Mouse (Mus musculus): Measurements from ENCODE around the gene Arpc3. TPM values are rescaled to one million over a fixed set of nuclear protein-coding genes. Genes with fewer than 3 reads are reported as not detected.
A peak's percentile ranks its signal among the peaks of the same experiment; 100 is the strongest.
"Not testable (repeated sequence)": the region's sequence is repeated elsewhere in the genome, so short reads cannot be mapped to it uniquely, and the experiment has no call there.

Gene Arpc3
- polyA plus RNA-seq, 1 experiment from 2014 or later, result 122 TPM

- DNase-seq (ENCODE audit: low spot score), result no peak
- no peak overlapping the region for H3K9ac ChIP-seq (ENCODE audit: low read depth, low read length)
- no peaks in the 10 kb centered on the region for H3K27me3 ChIP-seq (replicated peaks; ENCODE audit: control insufficient read depth, insufficient read depth, low read length)
- ATAC-seq (replicated peaks; ENCODE audit: low FRiP score), result no peak
- peaks cover 38% of the 10 kb centered on the region for H3K36me3 ChIP-seq (ENCODE audit: control insufficient read depth, insufficient read depth, low read length)
- no peaks in the 10 kb centered on the region for H3K4me1 ChIP-seq (replicated peaks; ENCODE audit: control insufficient read depth, insufficient read depth, low read length)
- H3K9me3 ChIP-seq (ENCODE audit: control insufficient read depth, low read length), result no peaks in the 10 kb centered on the region
- no peak overlapping the region for H3K4me2 ChIP-seq
- no peak overlapping the region for H3K27ac ChIP-seq (ENCODE audit: low read depth, low read length)
- 87% methylated on average over 5 of the region's 5 CpGs for WGBS
- no peak overlapping the region for H3K4me3 ChIP-seq (ENCODE audit: low read depth, low read length)
Observed at GRCm38 (mm10) chr5:122402772-122403171, 11.1 kb downstream of the Arpc3 start.

DNA sequence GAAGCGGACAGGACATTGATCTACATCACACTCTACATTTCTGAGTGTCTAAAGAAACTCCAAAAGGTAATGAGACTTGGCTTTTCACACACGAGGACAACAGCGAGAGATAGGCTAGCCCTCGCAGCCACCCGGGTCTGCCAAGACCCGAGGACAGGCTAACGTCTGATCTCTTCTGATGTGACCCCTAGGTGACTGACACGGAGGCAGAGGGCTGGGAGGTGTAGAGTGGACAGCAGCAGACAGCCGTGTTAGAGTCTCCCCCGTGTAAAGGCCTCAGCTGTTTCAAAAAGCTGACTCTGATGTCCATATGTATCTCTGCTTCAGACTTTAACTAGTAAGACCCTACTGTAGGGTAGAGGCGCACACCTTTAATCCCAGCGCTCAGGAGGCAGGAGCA lies 11.7 kb downstream of the Arpc3 start:
- Histone ChIP-seq H3K27me3 (replicated peaks; ENCODE audit: control insufficient read depth, insufficient read depth, low read length) (no peaks in the 10 kb centered on the region), H3K4me2 (no peak overlapping the region), H3K4me3 (ENCODE audit: low read depth, low read length) (no peak overlapping the region), H3K36me3 (ENCODE audit: control insufficient read depth, insufficient read depth, low read length) (peaks cover 38% of the 10 kb centered on the region), H3K4me1 (replicated peaks; ENCODE audit: control insufficient read depth, insufficient read depth, low read length) (no peaks in the 10 kb centered on the region), H3K9me3 (ENCODE audit: control insufficient read depth, low read length) (no peaks in the 10 kb centered on the region), H3K27ac (ENCODE audit: low read depth, low read length) (no peak overlapping the region), H3K9ac (ENCODE audit: low read depth, low read length) (no peak overlapping the region)
- 90% methylated on average over 12 of the region's 12 CpGs for WGBS
- ATAC-seq (replicated peaks; ENCODE audit: low FRiP score) (no peak), DNase-seq (ENCODE audit: low spot score) (no peak)

GRCm38 (mm10) chr5:122405537-122405936 lies 13.9 kb downstream of the Arpc3 start:
- Histone ChIP-seq H3K36me3 (ENCODE audit: control insufficient read depth, insufficient read depth, low read length) (peaks cover 42% of the 10 kb centered on the region), H3K27me3 (replicated peaks; ENCODE audit: control insufficient read depth, insufficient read depth, low read length) (no peaks in the 10 kb centered on the region), H3K27ac (ENCODE audit: low read depth, low read length) (no peak overlapping the region), H3K4me2 (no peak overlapping the region), H3K9me3 (ENCODE audit: control insufficient read depth, low read length) (no peaks in the 10 kb centered on the region), H3K4me3 (ENCODE audit: low read depth, low read length) (no peak overlapping the region), H3K4me1 (replicated peaks; ENCODE audit: control insufficient read depth, insufficient read depth, low read length) (no peaks in the 10 kb centered on the region), H3K9ac (ENCODE audit: low read depth, low read length) (no peak overlapping the region)
- WGBS, result 86% methylated on average over 10 of the region's 10 CpGs
- DNase-seq (ENCODE audit: low spot score) (no peak), ATAC-seq (replicated peaks; ENCODE audit: low FRiP score) (no peak)

GRCm38 (mm10) chr5:122409692-122410645 lies 18.3 kb downstream of the Arpc3 start:
- no peaks in the 10 kb centered on the region for H3K9me3 ChIP-seq (ENCODE audit: control insufficient read depth, low read length)
- H3K9ac ChIP-seq (ENCODE audit: low read depth, low read length), result no peak overlapping the region
- no peak overlapping the region for H3K27ac ChIP-seq (ENCODE audit: low read depth, low read length)
- H3K4me2 ChIP-seq, result no peak overlapping the region
- no peak overlapping the region for H3K4me3 ChIP-seq (ENCODE audit: low read depth, low read length)
- peaks cover 16% of the 10 kb centered on the region for H3K36me3 ChIP-seq (ENCODE audit: control insufficient read depth, insufficient read depth, low read length)
- DNase-seq (ENCODE audit: low spot score), result no peak
- WGBS, result 86% methylated on average over 19 of the region's 19 CpGs
- H3K27me3 ChIP-seq (replicated peaks; ENCODE audit: control insufficient read depth, insufficient read depth, low read length), result no peaks in the 10 kb centered on the region
- no peak for ATAC-seq (replicated peaks; ENCODE audit: low FRiP score)
- no peaks in the 10 kb centered on the region for H3K4me1 ChIP-seq (replicated peaks; ENCODE audit: control insufficient read depth, insufficient read depth, low read length)

DNA sequence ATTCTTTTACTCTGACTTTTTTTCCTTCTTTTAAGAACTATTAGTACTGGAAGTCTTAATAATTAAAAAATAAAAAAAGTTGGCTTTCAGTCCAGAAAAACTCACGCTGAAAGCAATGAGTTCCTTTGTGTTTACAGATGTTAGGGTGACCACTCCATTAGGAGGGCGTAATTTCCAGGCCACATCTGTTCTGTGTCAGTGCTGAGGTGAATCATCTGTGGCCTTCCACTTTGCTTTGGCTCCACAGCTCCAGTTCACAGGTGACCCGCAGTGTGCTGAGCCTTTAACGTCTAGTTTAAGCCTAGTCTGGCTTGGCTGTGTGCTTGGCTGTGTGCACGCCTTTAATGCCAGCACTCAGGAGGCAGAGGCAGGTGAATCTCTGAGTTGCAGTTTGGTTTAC lies 20.2 kb downstream of the Arpc3 start:
- H3K4me1 ChIP-seq (replicated peaks; ENCODE audit: control insufficient read depth, insufficient read depth, low read length), result no peaks in the 10 kb centered on the region
- no peak overlapping the region for H3K9ac ChIP-seq (ENCODE audit: low read depth, low read length)
- DNase-seq (ENCODE audit: low spot score) (no peak), ATAC-seq (replicated peaks; ENCODE audit: low FRiP score) (no peak)
- no peak overlapping the region for H3K27ac ChIP-seq (ENCODE audit: low read depth, low read length)
- no peak overlapping the region for H3K4me3 ChIP-seq (ENCODE audit: low read depth, low read length)
- H3K9me3 ChIP-seq (ENCODE audit: control insufficient read depth, low read length), result no peaks in the 10 kb centered on the region
- peaks cover 4% of the 10 kb centered on the region; the same call in 1 of the 2 replicates for H3K36me3 ChIP-seq (ENCODE audit: control insufficient read depth, insufficient read depth, low read length)
- H3K4me2 ChIP-seq, result no peak overlapping the region
- 81% methylated on average over 5 of the region's 5 CpGs for WGBS
- no peaks in the 10 kb centered on the region for H3K27me3 ChIP-seq (replicated peaks; ENCODE audit: control insufficient read depth, insufficient read depth, low read length)

DNA sequence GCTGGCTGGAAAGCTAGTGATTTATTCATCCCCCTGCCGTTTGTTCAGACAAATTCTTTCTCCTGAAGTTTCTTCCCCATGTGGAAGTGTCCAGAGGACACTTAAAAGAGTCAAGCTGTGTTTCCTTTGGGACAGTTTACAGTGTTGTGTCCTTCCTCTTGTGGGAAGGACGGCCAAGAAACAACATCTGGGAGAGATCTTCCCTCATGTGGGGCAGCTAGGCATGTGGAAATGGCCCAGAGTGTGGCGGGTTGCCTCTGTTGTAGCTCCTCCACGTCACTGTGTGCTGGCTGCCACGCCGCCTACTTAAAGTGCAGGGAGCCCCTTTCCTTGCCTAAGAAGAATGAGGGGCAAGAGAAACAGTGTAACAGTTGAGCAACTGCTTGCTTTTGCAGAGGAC lies 21.1 kb downstream of the Arpc3 start:
- H3K27me3 ChIP-seq (replicated peaks; ENCODE audit: control insufficient read depth, insufficient read depth, low read length), result no peaks in the 10 kb centered on the region
- WGBS, result 57% methylated on average over 6 of the region's 6 CpGs
- H3K27ac ChIP-seq (ENCODE audit: low read depth, low read length), result no peak overlapping the region
- no peak overlapping the region for H3K4me2 ChIP-seq
- H3K9me3 ChIP-seq (ENCODE audit: control insufficient read depth, low read length), result no peaks in the 10 kb centered on the region
- DNase-seq (ENCODE audit: low spot score) (no peak), ATAC-seq (replicated peaks; ENCODE audit: low FRiP score) (no peak)
- no peak overlapping the region for H3K4me3 ChIP-seq (ENCODE audit: low read depth, low read length)
- H3K36me3 ChIP-seq (ENCODE audit: control insufficient read depth, insufficient read depth, low read length), result peaks cover 4% of the 10 kb centered on the region; the same call in 1 of the 2 replicates
- H3K4me1 ChIP-seq (replicated peaks; ENCODE audit: control insufficient read depth, insufficient read depth, low read length), result no peaks in the 10 kb centered on the region
- H3K9ac ChIP-seq (ENCODE audit: low read depth, low read length), result no peak overlapping the region

- ATAC-seq (replicated peaks; ENCODE audit: low FRiP score), result no peak
- Histone ChIP-seq H3K36me3 (ENCODE audit: control insufficient read depth, insufficient read depth, low read length) (peaks cover 4% of the 10 kb centered on the region; the same call in 1 of the 2 replicates), H3K27me3 (replicated peaks; ENCODE audit: control insufficient read depth, insufficient read depth, low read length) (no peaks in the 10 kb centered on the region), H3K4me1 (replicated peaks; ENCODE audit: control insufficient read depth, insufficient read depth, low read length) (no peaks in the 10 kb centered on the region), H3K9ac (ENCODE audit: low read depth, low read length) (no peak overlapping the region), H3K4me3 (ENCODE audit: low read depth, low read length) (no peak overlapping the region), H3K9me3 (ENCODE audit: control insufficient read depth, low read length) (no peaks in the 10 kb centered on the region), H3K27ac (ENCODE audit: low read depth, low read length) (no peak overlapping the region), H3K4me2 (no peak overlapping the region)
- 91% methylated on average over 5 of the region's 5 CpGs for WGBS
- DNase-seq (ENCODE audit: low spot score), result no peak
Observed at GRCm38 (mm10) chr5:122414351-122414750, 22.7 kb downstream of the Arpc3 start.

- Histone ChIP-seq H3K27ac (ENCODE audit: low read depth, low read length) (no peak overlapping the region), H3K9me3 (ENCODE audit: control insufficient read depth, low read length) (no peaks in the 10 kb centered on the region), H3K27me3 (replicated peaks; ENCODE audit: control insufficient read depth, insufficient read depth, low read length) (no peaks in the 10 kb centered on the region), H3K36me3 (ENCODE audit: control insufficient read depth, insufficient read depth, low read length) (no peaks in the 10 kb centered on the region), H3K4me3 (ENCODE audit: low read depth, low read length) (no peak overlapping the region), H3K9ac (ENCODE audit: low read depth, low read length) (no peak overlapping the region), H3K4me1 (replicated peaks; ENCODE audit: control insufficient read depth, insufficient read depth, low read length) (no peaks in the 10 kb centered on the region), H3K4me2 (no peak overlapping the region)
- no peak for ATAC-seq (replicated peaks; ENCODE audit: low FRiP score)
- DNase-seq (ENCODE audit: low spot score), result no peak
- 84% methylated on average over 12 of the region's 12 CpGs for WGBS
Observed at GRCm38 (mm10) chr5:122415465-122415864, 23.8 kb downstream of the Arpc3 start.

- H3K4me3 ChIP-seq (ENCODE audit: low read depth, low read length), result not testable (repeated sequence)
Observed at GRCm38 (mm10) chr5:122420676-122421075, 29.0 kb downstream of the Arpc3 start.

More at GRCm38 (mm10) chr5:122420676-122421075, 29.0 kb downstream of the Arpc3 start:
- H3K9ac ChIP-seq (ENCODE audit: low read depth, low read length); H3K9me3 ChIP-seq (ENCODE audit: control insufficient read depth, low read length); ATAC-seq (replicated peaks; ENCODE audit: low FRiP score); H3K27ac ChIP-seq (ENCODE audit: low read depth, low read length); H3K36me3 ChIP-seq (ENCODE audit: control insufficient read depth, insufficient read depth, low read length); DNase-seq (ENCODE audit: low spot score); H3K27me3 ChIP-seq (replicated peaks; ENCODE audit: control insufficient read depth, insufficient read depth, low read length): not testable (repeated sequence)
- Histone ChIP-seq H3K4me1 (replicated peaks; ENCODE audit: control insufficient read depth, insufficient read depth, low read length) (peaks cover 11% of the 10 kb centered on the region; the same call in 1 of the 2 replicates), H3K4me2 (peak overlapping the region; percentile 93; the same call in 1 of the 2 replicates)
- WGBS, result 56% methylated on average over 4 of the region's 4 CpGs

Data from liver, embryonic 11.5 days (tissue).